Mouse (Mus musculus) right cerebral cortex, adult 2 months (tissue): Measurements from ENCODE around the gene Med21.

Source experiments
- DNase-seq, 2 experiments: peaks; one replicate each; pipeline ENCODE4 v3.0.0; 2021 to 2022; ENCODE audit warnings: low spot score in 2 of 2

Med21 gene

GRCm38 (mm10) chr6:146678136-146679070, 36.1 kb downstream of the Med21 start:
- no peak for DNase-seq

- DNase-seq: no peak
Observed at GRCm38 (mm10) chr6:146683881-146684280, 41.5 kb downstream of the Med21 start.

GRCm38 (mm10) chr6:146685781-146686308, 43.5 kb downstream of the Med21 start:
- DNase-seq: no peak

GRCm38 (mm10) chr6:146686463-146687196, 44.3 kb downstream of the Med21 start:
- no peak for DNase-seq

GRCm38 (mm10) chr6:146688010-146688409, 45.7 kb downstream of the Med21 start:
- DNase-seq: no peak

GRCm38 (mm10) chr6:146688861-146689260, 46.5 kb downstream of the Med21 start:
- no peak for DNase-seq

GRCm38 (mm10) chr6:146697767-146698166, 55.4 kb downstream of the Med21 start:
- DNase-seq: no peak

GRCm38 (mm10) chr6:146698376-146698775, 56.0 kb downstream of the Med21 start:
- DNase-seq: no peak
